Mouse (Mus musculus) v-Abl transformed pro-B cells (cell line): ENCODE measurements around the gene Tnfrsf22.
"Not testable (repeated sequence)": the region's sequence is repeated elsewhere in the genome, so short reads cannot be mapped to it uniquely, and the experiment has no call there.

Experiments used
- in situ Hi-C, 2 experiments: fragments of 400-800 bp; cut with MboI; formaldehyde crosslinking; loops; one replicate each; pipeline ENCODE4 v1.15.1; 2025; ENCODE audit not compliant: unreplicated experiment in 2 of 2

The Tnfrsf22 gene

GRCm38 (mm10) chr7:143643949-143644348, 5.5 kb downstream of the Tnfrsf22 start:
- in situ Hi-C loops = not testable (repeated sequence)

- in situ Hi-C loops = no loop called here
Measured at GRCm38 (mm10) chr7:143636674-143637073, 12.8 kb downstream of the Tnfrsf22 start.

GRCm38 (mm10) chr7:143631503-143631902, 18.0 kb downstream of the Tnfrsf22 start:
- in situ Hi-C loops = no loop called here

- in situ Hi-C loops = no loop called here
Measured at GRCm38 (mm10) chr7:143629501-143629900, 20.0 kb downstream of the Tnfrsf22 start.

- in situ Hi-C loops = no loop called here
Measured at GRCm38 (mm10) chr7:143628540-143628939, 20.9 kb downstream of the Tnfrsf22 start, which contains the start of gene Tnfrsf26. TSS of gene Tnfrsf26 (minus strand) at chr7:143628722.

GRCm38 (mm10) chr7:143627555-143628286, 21.7 kb downstream of the Tnfrsf22 start:
- in situ Hi-C loops = no loop called here

- in situ Hi-C loops = no loop called here
Measured at GRCm38 (mm10) chr7:143626178-143626577, 23.3 kb downstream of the Tnfrsf22 start.

GRCm38 (mm10) chr7:143625151-143625550, 24.3 kb downstream of the Tnfrsf22 start:
- in situ Hi-C loops = no loop called here

GRCm38 (mm10) chr7:143624561-143624960, 24.9 kb downstream of the Tnfrsf22 start:
- in situ Hi-C loops = loop anchor here in 1 of 2 experiments (5.0 kb wide), 1 partner anchor 58 kb away; no protein-coding TSS in a partner anchor

- in situ Hi-C loops = loop anchor here in 1 of 2 experiments (5.0 kb wide), 1 partner anchor 61 kb away; no protein-coding TSS in a partner anchor
Measured at GRCm38 (mm10) chr7:143620951-143621350, 28.5 kb downstream of the Tnfrsf22 start.

GRCm38 (mm10) chr7:143614404-143615135, 34.9 kb downstream of the Tnfrsf22 start:
- in situ Hi-C loops = no loop called here

GRCm38 (mm10) chr7:143612215-143612614, 37.2 kb downstream of the Tnfrsf22 start:
- in situ Hi-C loops = no loop called here

GRCm38 (mm10) chr7:143605321-143605720, 44.1 kb downstream of the Tnfrsf22 start:
- in situ Hi-C loops = loop anchor here in 1 of 2 experiments (5.0 kb wide), 1 partner anchor 92 kb away; no protein-coding TSS in a partner anchor

- in situ Hi-C loops = loop anchor here in 1 of 2 experiments (5.0 kb wide), 1 partner anchor 92 kb away; no protein-coding TSS in a partner anchor
Measured at GRCm38 (mm10) chr7:143604889-143605288, 44.6 kb downstream of the Tnfrsf22 start.

GRCm38 (mm10) chr7:143601705-143602104, 47.8 kb downstream of the Tnfrsf22 start:
- in situ Hi-C loops = no loop called here

GRCm38 (mm10) chr7:143600231-143600740, 49.2 kb downstream of the Tnfrsf22 start:
- in situ Hi-C loops = no loop called here

GRCm38 (mm10) chr7:143599428-143600230, 49.8 kb downstream of the Tnfrsf22 start, which contains the start of gene Cars:
TSS of gene Cars (minus strand) at chr7:143600090.
- in situ Hi-C loops = loop anchor here in 1 of 2 experiments (25.0 kb wide), 1 partner anchor 313 kb away; no protein-coding TSS in a partner anchor

GRCm38 (mm10) chr7:143594865-143595264, 54.6 kb downstream of the Tnfrsf22 start:
- in situ Hi-C loops = loop anchor here in 1 of 2 experiments (25.0 kb wide), 1 partner anchor 317 kb away; no protein-coding TSS in a partner anchor

- in situ Hi-C loops = loop anchor here in 1 of 2 experiments (25.0 kb wide), 1 partner anchor 320 kb away; no protein-coding TSS in a partner anchor
Measured at GRCm38 (mm10) chr7:143592255-143592654, 57.2 kb downstream of the Tnfrsf22 start.

GRCm38 (mm10) chr7:143588006-143588405, 61.5 kb downstream of the Tnfrsf22 start:
- in situ Hi-C loops = loop anchor here in 1 of 2 experiments (10.0 to 25.0 kb wide), 2 partner anchors 107 to 324 kb away; no protein-coding TSS in a partner anchor
